Mouse (Mus musculus): ENCODE results near the gene Efhc2. TPM values are rescaled to one million over a fixed set of nuclear protein-coding genes. Genes with fewer than 3 reads are reported as not detected.
A peak's percentile ranks its signal among the peaks of the same experiment; 100 is the strongest.

Efhc2 gene
- polyA plus RNA-seq, 1 experiment from 2014 or later: 0.76 TPM

GRCm38 (mm10) chrX:17175748-17176147 lies 143.4 kb downstream of the Efhc2 start:
- DNase-seq (ENCODE audit: low spot score): no peak
- Histone ChIP-seq H3K9ac (replicated peaks; ENCODE audit: low read depth) (no peak overlapping the region), H3K36me3 (ENCODE audit: insufficient read depth, low read length) (no peaks in the 10 kb centered on the region), H3K27me3 (replicated peaks; ENCODE audit: insufficient read depth, low read length) (no peaks in the 10 kb centered on the region), H3K4me1 (ENCODE audit: insufficient read depth, low read depth, low read length) (no peaks in the 10 kb centered on the region), H3K27ac (ENCODE audit: low read length) (no peak overlapping the region), H3K4me3 (ENCODE audit: low read depth, low read length) (no peak overlapping the region), H3K4me2 (replicated peaks; ENCODE audit: low read depth, low read length) (no peak overlapping the region), H3K9me3 (ENCODE audit: low read length) (no peaks in the 10 kb centered on the region)
- WGBS: 62% methylated on average over 3 of the region's 3 CpGs
- TF ChIP-seq CTCF (IDR thresholded peaks at IDR 0.05) (no peak), EP300 (IDR thresholded peaks at IDR 0.05) (no peak)
- ATAC-seq: no peak

GRCm38 (mm10) chrX:17165638-17166037 lies 153.5 kb downstream of the Efhc2 start:
- no peak for ATAC-seq
- WGBS: 73% methylated on average over 1 of the region's 1 CpGs
- H3K9me3 ChIP-seq (ENCODE audit: low read length): no peaks in the 10 kb centered on the region
- DNase-seq (ENCODE audit: low spot score): no peak
- no peaks in the 10 kb centered on the region for H3K27me3 ChIP-seq (replicated peaks; ENCODE audit: insufficient read depth, low read length)
- no peaks in the 10 kb centered on the region for H3K36me3 ChIP-seq (ENCODE audit: insufficient read depth, low read length)
- no peak overlapping the region for H3K27ac ChIP-seq (ENCODE audit: low read length)
- no peaks in the 10 kb centered on the region for H3K4me1 ChIP-seq (ENCODE audit: insufficient read depth, low read depth, low read length)
- no peak overlapping the region for H3K4me3 ChIP-seq (ENCODE audit: low read depth, low read length)
- H3K4me2 ChIP-seq (replicated peaks; ENCODE audit: low read depth, low read length): no peak overlapping the region
- TF ChIP-seq CTCF (IDR thresholded peaks at IDR 0.05) (0 out of 2 replicates have a peak, but pooled peaks have one; percentile 16), EP300 (IDR thresholded peaks at IDR 0.05) (no peak)
- H3K9ac ChIP-seq (replicated peaks; ENCODE audit: low read depth): no peak overlapping the region

All from lung, postnatal 0 days (tissue).